Mouse (Mus musculus) G1E (cell line): ENCODE data around the gene Nemp1. TPM values are rescaled to one million over a fixed set of nuclear protein-coding genes. Genes with fewer than 3 reads are reported as not detected.

Source experiments
- ATAC-seq: 2 replicates; pipeline ENCODE4 v1.8.0; 2016; ENCODE audit warnings: mild to moderate bottlenecking; ENCODE audit not compliant: insufficient number of reproducible peaks, poor library complexity, low FRiP score, severe bottlenecking; ENCODE audit errors: extremely low read depth
- DNase-seq: peaks from one replicate; pipeline ENCODE4 v3.0.0; 2012; ENCODE audit warnings: low spot score
- H3K27me3 ChIP-seq: 2 replicates; pipeline ENCODE4 v1.6.1; 2012; ENCODE audit warnings: mild to moderate bottlenecking, low read length, inconsistent platforms; ENCODE audit not compliant: insufficient read depth
- H3K36me3 ChIP-seq: replicated peaks from 2 replicates; pipeline ENCODE3; 2012; ENCODE audit warnings: mild to moderate bottlenecking, inconsistent platforms
- H3K4me1 ChIP-seq: 2 replicates; pipeline ENCODE4 v1.6.1; 2012; ENCODE audit warnings: low read depth, low read length, inconsistent platforms, mixed read lengths; ENCODE audit not compliant: insufficient read depth
- H3K4me3 ChIP-seq: 2 replicates; pipeline ENCODE4 v1.5.1; 2012; ENCODE audit warnings: low read depth, mild to moderate bottlenecking, inconsistent platforms, low read length, moderate library complexity, mixed read lengths
- H3K9me3 ChIP-seq: replicated peaks from 2 replicates; pipeline ENCODE4 v1.6.1; 2012; ENCODE audit warnings: inconsistent platforms
- CTCF ChIP-seq: IDR thresholded peaks from 2 replicates; pipeline ENCODE4 v1.5.1; 2012; ENCODE audit warnings: low read depth, low read length, inconsistent platforms, mixed read lengths
- GATA1 ChIP-seq: IDR thresholded peaks from 2 replicates; pipeline ENCODE4 v1.6.1; 2012; ENCODE audit warnings: borderline replicate concordance, low read length, inconsistent platforms, mixed read lengths
- GATA2 ChIP-seq: IDR thresholded peaks from 2 replicates; pipeline ENCODE4 v1.6.1; 2012; ENCODE audit warnings: low read depth, low read length, inconsistent platforms, borderline replicate concordance
- POLR2AphosphoS5 ChIP-seq: IDR thresholded peaks from 2 replicates; pipeline ENCODE4 v1.6.1; 2012; ENCODE audit warnings: low read depth, low read length, inconsistent platforms; ENCODE audit not compliant: insufficient replicate concordance
- TAL1 ChIP-seq: conservative IDR thresholded peaks from 2 replicates; pipeline ENCODE4 v1.6.1; 2012; ENCODE audit warnings: low read depth, low read length, inconsistent platforms, mixed read lengths
- polyA plus RNA-seq: library from polyadenylated mRNA; stranded (reverse); fragments of >175 nt; gene quantifications from 2 replicates; pipeline ENCODE4 v1.2.3, GENCODE M21; 2012
- total RNA-seq, 2 experiments: library from RNA; stranded (forward) in 1 of 2; stranded (reverse) in 1 of 2; fragments of 200-1000 nt in 1 of 2; fragments of >200 nt in 1 of 2; fragmentation: Nextera tagmentation in 1 of 2; gene quantifications; 2 replicates each; pipeline ENCODE4 v1.2.3; 2014 to 2017

The Nemp1 gene
- total and polyA plus RNA-seq, 3 experiments: 5.6 to 57.6 (median 40.4) TPM

- TF ChIP-seq GATA1 (no peak), TAL1 (no peak), POLR2AphosphoS5 (no peak), CTCF (no peak), GATA2 (no peak)
- ATAC-seq: no peak
- Histone ChIP-seq H3K36me3 (peaks cover 45% of the 10 kb centered on the region), H3K4me3 (no peak overlapping the region), H3K9me3 (no peaks in the 10 kb centered on the region), H3K4me1 (peaks cover 12% of the 10 kb centered on the region), H3K27me3 (peaks cover 5% of the 10 kb centered on the region; the same call in 1 of the 2 replicates)
- no peak for DNase-seq
Measured at GRCm38 (mm10) chr10:127750136-127750777, 83.6 kb downstream of the Nemp1 start.

Other genes starting within 250 kb of the Nemp1 start
- 1.2 TPM in 1 of 2 replicates, not detected in the other for gene Stac3, start 165.2 kb upstream of the Nemp1 start, total RNA-seq (2014; fragmentation: Nextera tagmentation)
- gene Stac3, start 165.2 kb upstream of the Nemp1 start, total RNA-seq (2017): 0.60 and 0.93 TPM in 2 replicates
- gene Stac3, start 165.2 kb upstream of the Nemp1 start, polyA plus RNA-seq: 0.07 and 0.17 TPM in 2 replicates
- 976 and 1,076 TPM in 2 replicates for gene Ndufa4l2, start 151.9 kb upstream of the Nemp1 start, total RNA-seq (2014; fragmentation: Nextera tagmentation)
- 238 and 262 TPM in 2 replicates for gene Ndufa4l2, start 151.9 kb upstream of the Nemp1 start, total RNA-seq (2017)
- gene Ndufa4l2, start 151.9 kb upstream of the Nemp1 start, polyA plus RNA-seq: 1,245 and 1,719 TPM in 2 replicates
- 338 and 343 TPM in 2 replicates for gene Shmt2, start 144.5 kb upstream of the Nemp1 start, total RNA-seq (2014; fragmentation: Nextera tagmentation)
- gene Shmt2, start 144.5 kb upstream of the Nemp1 start, total RNA-seq (2017): 238 and 271 TPM in 2 replicates
- gene Shmt2, start 144.5 kb upstream of the Nemp1 start, polyA plus RNA-seq: 622 and 702 TPM in 2 replicates
- not detected in 2 replicates for gene Nxph4, start 132.3 kb upstream of the Nemp1 start, total RNA-seq (2014; fragmentation: Nextera tagmentation)
- gene Nxph4, start 132.3 kb upstream of the Nemp1 start, total RNA-seq (2017): 0.06 and 0.11 TPM in 2 replicates
- 0.22 and 0.40 TPM in 2 replicates for gene Nxph4, start 132.3 kb upstream of the Nemp1 start, polyA plus RNA-seq
- 0.30 TPM in 1 of 2 replicates, not detected in the other for gene Lrp1, start 45.8 kb upstream of the Nemp1 start, total RNA-seq (2014; fragmentation: Nextera tagmentation)
- 0.06 and 0.27 TPM in 2 replicates for gene Lrp1, start 45.8 kb upstream of the Nemp1 start, total RNA-seq (2017)
- gene Lrp1, start 45.8 kb upstream of the Nemp1 start, polyA plus RNA-seq: 0.67 and 0.86 TPM in 2 replicates
- 44.0 and 55.0 TPM in 2 replicates for gene Stat6, start 23.9 kb upstream of the Nemp1 start, total RNA-seq (2014; fragmentation: Nextera tagmentation)
- gene Stat6, start 23.9 kb upstream of the Nemp1 start, total RNA-seq (2017): 84.0 and 90.5 TPM in 2 replicates
- 65.5 and 69.5 TPM in 2 replicates for gene Stat6, start 23.9 kb upstream of the Nemp1 start, polyA plus RNA-seq
- gene Nab2, start 1.7 kb downstream of the Nemp1 start, total RNA-seq (2014; fragmentation: Nextera tagmentation): 28.6 and 31.6 TPM in 2 replicates
- 41.0 and 41.8 TPM in 2 replicates for gene Nab2, start 1.7 kb downstream of the Nemp1 start, total RNA-seq (2017)
- 92.3 and 106 TPM in 2 replicates for gene Nab2, start 1.7 kb downstream of the Nemp1 start, polyA plus RNA-seq
- 0.23 and 3.1 TPM in 2 replicates for gene Myo1a, start 38.3 kb downstream of the Nemp1 start, total RNA-seq (2014; fragmentation: Nextera tagmentation)
- 0.16 and 0.23 TPM in 2 replicates for gene Myo1a, start 38.3 kb downstream of the Nemp1 start, total RNA-seq (2017)
- gene Myo1a, start 38.3 kb downstream of the Nemp1 start, polyA plus RNA-seq: 0.09 TPM in 1 of 2 replicates, not detected in the other
- gene Tac2, start 57.6 kb downstream of the Nemp1 start, total RNA-seq (2014; fragmentation: Nextera tagmentation): not detected in 2 replicates
- gene Tac2, start 57.6 kb downstream of the Nemp1 start, total RNA-seq (2017): not detected in 2 replicates
- not detected in 2 replicates for gene Tac2, start 57.6 kb downstream of the Nemp1 start, polyA plus RNA-seq
- gene Zbtb39, start 72.6 kb downstream of the Nemp1 start, total RNA-seq (2014; fragmentation: Nextera tagmentation): 16.1 and 17.2 TPM in 2 replicates
- gene Zbtb39, start 72.6 kb downstream of the Nemp1 start, total RNA-seq (2017): 3.9 and 4.0 TPM in 2 replicates
- gene Zbtb39, start 72.6 kb downstream of the Nemp1 start, polyA plus RNA-seq: 3.0 and 3.6 TPM in 2 replicates
- not detected in 2 replicates for gene Gpr182, start 84.8 kb downstream of the Nemp1 start, total RNA-seq (2014; fragmentation: Nextera tagmentation)
- 0.17 TPM in 1 of 2 replicates, not detected in the other for gene Gpr182, start 84.8 kb downstream of the Nemp1 start, total RNA-seq (2017)
- gene Gpr182, start 84.8 kb downstream of the Nemp1 start, polyA plus RNA-seq: not detected in 2 replicates
- 0.30 TPM in 1 of 2 replicates, not detected in the other for gene Rdh1, start 92.8 kb downstream of the Nemp1 start, total RNA-seq (2014; fragmentation: Nextera tagmentation)
- gene Rdh1, start 92.8 kb downstream of the Nemp1 start, total RNA-seq (2017): 0.05 and 0.06 TPM in 2 replicates
- not detected in 2 replicates for gene Rdh1, start 92.8 kb downstream of the Nemp1 start, polyA plus RNA-seq
- gene Rdh16f1, start 92.9 kb downstream of the Nemp1 start, total RNA-seq (2014; fragmentation: Nextera tagmentation): not detected in 2 replicates
- gene Rdh16f1, start 92.9 kb downstream of the Nemp1 start, total RNA-seq (2017): not detected in 2 replicates
- not detected in 2 replicates for gene Rdh16f1, start 92.9 kb downstream of the Nemp1 start, polyA plus RNA-seq
- not detected in 2 replicates for gene Rdh9, start 109.5 kb downstream of the Nemp1 start, total RNA-seq (2014; fragmentation: Nextera tagmentation)
- gene Rdh9, start 109.5 kb downstream of the Nemp1 start, total RNA-seq (2017): 0.16 and 0.29 TPM in 2 replicates
- gene Rdh9, start 109.5 kb downstream of the Nemp1 start, polyA plus RNA-seq: not detected in 2 replicates
- gene Rdh16, start 134.3 kb downstream of the Nemp1 start, total RNA-seq (2014; fragmentation: Nextera tagmentation): not detected in 2 replicates
- gene Rdh16, start 134.3 kb downstream of the Nemp1 start, total RNA-seq (2017): 0.06 and 0.16 TPM in 2 replicates
- gene Rdh16, start 134.3 kb downstream of the Nemp1 start, polyA plus RNA-seq: not detected in 2 replicates
- not detected in 2 replicates for gene Rdh19, start 183.0 kb downstream of the Nemp1 start, total RNA-seq (2014; fragmentation: Nextera tagmentation)
- gene Rdh19, start 183.0 kb downstream of the Nemp1 start, total RNA-seq (2017): 0.11 TPM in 1 of 2 replicates, not detected in the other
- not detected in 2 replicates for gene Rdh19, start 183.0 kb downstream of the Nemp1 start, polyA plus RNA-seq
- gene Rdh16f2, start 199.6 kb downstream of the Nemp1 start, total RNA-seq (2014; fragmentation: Nextera tagmentation): 0.97 TPM in 1 of 2 replicates, not detected in the other
- 0.23 and 0.87 TPM in 2 replicates for gene Rdh16f2, start 199.6 kb downstream of the Nemp1 start, total RNA-seq (2017)
- 0.07 TPM in 1 of 2 replicates, not detected in the other for gene Rdh16f2, start 199.6 kb downstream of the Nemp1 start, polyA plus RNA-seq
- gene Rdh7, start 221.9 kb downstream of the Nemp1 start, total RNA-seq (2014; fragmentation: Nextera tagmentation): not detected in 2 replicates
- not detected in 2 replicates for gene Rdh7, start 221.9 kb downstream of the Nemp1 start, total RNA-seq (2017)
- not detected in 2 replicates for gene Rdh7, start 221.9 kb downstream of the Nemp1 start, polyA plus RNA-seq
- gene Sdr9c7, start 231.6 kb downstream of the Nemp1 start, total RNA-seq (2014; fragmentation: Nextera tagmentation): not detected in 2 replicates
- gene Sdr9c7, start 231.6 kb downstream of the Nemp1 start, total RNA-seq (2017): 0.05 TPM in 1 of 2 replicates, not detected in the other
- gene Sdr9c7, start 231.6 kb downstream of the Nemp1 start, polyA plus RNA-seq: not detected in 2 replicates